Mouse (Mus musculus) lung, postnatal 0 days (tissue): ENCODE data around the gene Syngr1. TPM values are rescaled to one million over a fixed set of nuclear protein-coding genes. Genes with fewer than 3 reads are reported as not detected.

Experiments
- ATAC-seq: fragments of 200-750 bp; cut with Nextera tagmentation; 2 replicates; pipeline ENCODE4 v1.8.0; 2017; ENCODE audit warnings: moderate library complexity
- DNase-seq: peaks from one replicate; pipeline ENCODE4 v3.0.0-alpha.2; 2016; ENCODE audit warnings: low spot score
- H3K27ac ChIP-seq: fragments of 300-500 bp; sonication (generic); 2 replicates; pipeline ENCODE4 v1.5.1; 2014; ENCODE audit warnings: antibody characterized with exemption, mild to moderate bottlenecking, low read length, mixed read lengths
- H3K27me3 ChIP-seq: fragments of 300-500 bp; sonication (generic); replicated peaks from 2 replicates; pipeline ENCODE4 v1.6.1; 2014; ENCODE audit warnings: low read length, mixed read lengths; ENCODE audit not compliant: insufficient read depth
- H3K36me3 ChIP-seq: fragments of 300-500 bp; sonication (generic); 2 replicates; pipeline ENCODE4 v1.6.1; 2014; ENCODE audit warnings: low read length, mixed read lengths; ENCODE audit not compliant: insufficient read depth
- H3K4me1 ChIP-seq: fragments of 300-500 bp; sonication (generic); 2 replicates; pipeline ENCODE4 v1.6.1; 2014; ENCODE audit warnings: antibody characterized with exemption, low read depth, low read length, mixed read lengths; ENCODE audit not compliant: insufficient read depth
- H3K4me2 ChIP-seq: fragments of 300-500 bp; sonication (generic); replicated peaks from 2 replicates; pipeline ENCODE4 v1.6.1; 2014; ENCODE audit warnings: low read depth, mild to moderate bottlenecking, low read length, moderate library complexity, mixed read lengths
- H3K4me3 ChIP-seq: fragments of 300-500 bp; sonication (generic); 2 replicates; pipeline ENCODE4 v1.5.1; 2014; ENCODE audit warnings: low read depth, low read length
- H3K9ac ChIP-seq: fragments of 300-500 bp; sonication (generic); replicated peaks from 2 replicates; pipeline ENCODE4 v1.6.1; 2014; ENCODE audit warnings: low read depth, mild to moderate bottlenecking
- H3K9me3 ChIP-seq: fragments of 300-500 bp; sonication (generic); 2 replicates; pipeline ENCODE4 v1.6.1; 2016; ENCODE audit warnings: low read length, mixed read lengths
- CTCF ChIP-seq: IDR thresholded peaks from 2 replicates; pipeline ENCODE4 v1.5.1; 2016; ENCODE audit warnings: antibody characterized with exemption, mild to moderate bottlenecking
- EP300 ChIP-seq: IDR thresholded peaks from 2 replicates; pipeline ENCODE4 v1.6.1; 2016; ENCODE audit warnings: antibody characterized with exemption, mild to moderate bottlenecking, control low read depth
- WGBS: fragments of 180-500 bp; shearing (Covaris S2); extraction: QIAGEN DNeasy Blood & Tissue Kit; methylation state at CpG from one replicate; pipeline ENCODE4 v1.1.7; 2014; 5-methylcytosine and 5-hydroxymethylcytosine counted together
- microRNA-seq: library from miRNA; unstranded; fragments of <30 nt; microRNA quantifications from one replicate; pipeline ENCODE4, GENCODE M21; 2016
- polyA plus RNA-seq: library from polyadenylated mRNA; unstranded; fragments of >200 nt; fragmentation: Nextera tagmentation; extraction: Ambion mirVana; gene quantifications from 2 replicates; pipeline ENCODE4 v1.2.1, GENCODE M21; 2015

Gene Syngr1
- polyA plus RNA-seq, 1 experiment from 2014 or later = 34.4 TPM

- no peaks in the 10 kb centered on the region for H3K36me3 ChIP-seq
- H3K4me3 ChIP-seq = no peak overlapping the region
- H3K9me3 ChIP-seq = no peaks in the 10 kb centered on the region
- H3K9ac ChIP-seq = no peak overlapping the region
- ATAC-seq (no peak), DNase-seq (no peak)
- no peak overlapping the region for H3K4me2 ChIP-seq
- H3K27ac ChIP-seq = peak overlapping the region; percentile 91
- H3K4me1 ChIP-seq = peaks cover 3% of the 10 kb centered on the region; the same call in 1 of the 2 replicates
- TF ChIP-seq CTCF (no peak), EP300 (no peak)
- WGBS = 91% methylated on average over 4 of the region's 4 CpGs
- H3K27me3 ChIP-seq = no peaks in the 10 kb centered on the region
Measured at GRCm38 (mm10) chr15:80160726-80161125, 69.6 kb downstream of the Syngr1 start.

DNA sequence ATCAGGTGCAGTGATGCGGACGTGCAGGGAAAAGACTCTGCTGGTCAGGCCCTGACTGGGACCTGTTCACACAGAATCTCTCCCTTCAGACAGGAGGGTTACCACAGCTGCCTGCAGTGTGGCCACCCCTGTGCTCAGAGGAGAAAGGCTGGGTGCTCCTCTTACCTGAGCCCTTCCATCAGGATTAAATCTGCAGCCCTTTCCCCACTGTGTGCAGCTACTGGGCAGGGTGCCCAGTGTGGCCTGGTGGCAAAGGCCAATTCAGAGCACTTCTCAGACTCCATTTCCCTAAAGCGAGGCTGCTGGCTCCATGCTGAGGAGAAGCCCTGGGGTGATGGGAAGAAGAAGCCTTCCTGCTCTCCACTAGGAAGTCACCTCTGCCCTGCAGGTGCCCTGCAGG, 70.1 kb downstream of the Syngr1 start:
- H3K9me3 ChIP-seq = no peaks in the 10 kb centered on the region
- no peak for ATAC-seq
- no peaks in the 10 kb centered on the region for H3K27me3 ChIP-seq
- WGBS = 88% methylated on average over 3 of the region's 3 CpGs
- no peak overlapping the region for H3K4me2 ChIP-seq
- peaks cover 3% of the 10 kb centered on the region; the same call in 1 of the 2 replicates for H3K4me1 ChIP-seq
- H3K36me3 ChIP-seq = no peaks in the 10 kb centered on the region
- peak overlapping the region; percentile 2; the same call in 1 of the 2 replicates for H3K27ac ChIP-seq
- TF ChIP-seq EP300 = no peak
- TF ChIP-seq CTCF = no peak
- DNase-seq = no peak
- H3K9ac ChIP-seq = no peak overlapping the region
- no peak overlapping the region for H3K4me3 ChIP-seq

GRCm38 (mm10) chr15:80162401-80162964, 71.3 kb downstream of the Syngr1 start:
- WGBS = 76% methylated on average over 4 of the region's 4 CpGs
- peaks cover under 1% of the 10 kb centered on the region; the same call in 1 of the 2 replicates for H3K4me1 ChIP-seq
- H3K9ac ChIP-seq = no peak overlapping the region
- H3K9me3 ChIP-seq = no peaks in the 10 kb centered on the region
- no peak overlapping the region for H3K4me2 ChIP-seq
- DNase-seq (no peak), ATAC-seq (no peak)
- no peaks in the 10 kb centered on the region for H3K27me3 ChIP-seq
- TF ChIP-seq EP300 = no peak
- no peak for TF ChIP-seq CTCF
- H3K36me3 ChIP-seq = no peaks in the 10 kb centered on the region
- no peak overlapping the region for H3K4me3 ChIP-seq
- H3K27ac ChIP-seq = no peak overlapping the region

GRCm38 (mm10) chr15:80163274-80163673, 72.1 kb downstream of the Syngr1 start:
- ATAC-seq (no peak), DNase-seq (no peak)
- H3K36me3 ChIP-seq = no peaks in the 10 kb centered on the region
- no peaks in the 10 kb centered on the region for H3K9me3 ChIP-seq
- no peak overlapping the region for H3K4me3 ChIP-seq
- WGBS = 73% methylated on average over 11 of the region's 11 CpGs
- no peaks in the 10 kb centered on the region; the same call in 1 of the 2 replicates for H3K4me1 ChIP-seq
- no peak overlapping the region for H3K4me2 ChIP-seq
- H3K9ac ChIP-seq = no peak overlapping the region
- TF ChIP-seq CTCF (0 out of 2 replicates have a peak, but pooled peaks have one; percentile 4), EP300 (no peak)
- H3K27ac ChIP-seq = no peak overlapping the region
- H3K27me3 ChIP-seq = no peaks in the 10 kb centered on the region

- no peak for ATAC-seq
- H3K27ac ChIP-seq = no peak overlapping the region
- 87% methylated on average over 4 of the region's 4 CpGs for WGBS
- no peak overlapping the region for H3K9ac ChIP-seq
- H3K4me2 ChIP-seq = no peak overlapping the region
- no peaks in the 10 kb centered on the region for H3K27me3 ChIP-seq
- H3K36me3 ChIP-seq = no peaks in the 10 kb centered on the region
- H3K9me3 ChIP-seq = no peaks in the 10 kb centered on the region
- DNase-seq = no peak
- no peak overlapping the region for H3K4me3 ChIP-seq
- TF ChIP-seq CTCF = no peak
- no peak for TF ChIP-seq EP300
- H3K4me1 ChIP-seq = no peaks in the 10 kb centered on the region; the same call in 1 of the 2 replicates
Measured at GRCm38 (mm10) chr15:80163716-80164115, 72.6 kb downstream of the Syngr1 start.

DNA sequence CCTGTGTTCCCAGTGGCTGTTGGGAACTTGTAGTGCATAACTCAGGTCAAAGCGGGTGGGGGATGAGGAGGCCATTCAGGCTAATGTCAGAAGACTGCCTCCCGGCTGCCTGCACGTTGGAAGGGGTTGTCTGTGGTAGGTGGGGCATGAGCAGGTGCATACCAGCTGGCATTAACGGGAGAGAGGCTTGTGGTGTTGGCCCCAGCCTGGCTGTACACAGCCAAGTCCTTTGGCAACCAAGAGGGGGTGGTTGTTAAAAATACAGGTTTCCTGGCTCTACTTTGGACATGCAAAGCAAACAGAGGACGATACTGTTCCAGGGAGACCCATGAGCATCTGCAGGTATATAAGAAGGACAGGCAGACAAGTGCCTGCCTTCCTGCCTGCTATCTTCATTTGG, 74.3 kb downstream of the Syngr1 start:
- H3K27ac ChIP-seq = no peak overlapping the region
- no peaks in the 10 kb centered on the region for H3K4me1 ChIP-seq
- ATAC-seq (no peak), DNase-seq (no peak)
- H3K36me3 ChIP-seq = no peaks in the 10 kb centered on the region
- H3K9ac ChIP-seq = no peak overlapping the region
- H3K4me3 ChIP-seq = no peak overlapping the region
- TF ChIP-seq CTCF = no peak
- no peak for TF ChIP-seq EP300
- H3K27me3 ChIP-seq = no peaks in the 10 kb centered on the region
- H3K9me3 ChIP-seq = no peaks in the 10 kb centered on the region
- WGBS = 45% methylated on average over 5 of the region's 5 CpGs
- no peak overlapping the region for H3K4me2 ChIP-seq

Small RNA genes within 50 kb of the gene (microRNA-seq; reads per million reads assigned to microRNA genes)
- gene Snord43 = 35.5 reads per million, percentile 37 among the genes with 10 or more reads in this experiment

Other genes with a start within 250 kb of the Syngr1 start
- gene Apobec3, start 199.7 kb upstream of the Syngr1 start, polyA plus RNA-seq = 24.8 and 29.5 TPM in 2 replicates
- 4.1 and 4.5 TPM in 2 replicates for gene Cbx7, start 120.2 kb upstream of the Syngr1 start, polyA plus RNA-seq
- gene Pdgfb, start 76.4 kb upstream of the Syngr1 start, polyA plus RNA-seq = 10.5 and 14.2 TPM in 2 replicates
- gene Rpl3, start 534 bp downstream of the Syngr1 start, polyA plus RNA-seq = 554 and 577 TPM in 2 replicates
- 18.1 and 19.1 TPM in 2 replicates for gene Tab1, start 41.8 kb downstream of the Syngr1 start, polyA plus RNA-seq
- 3.0 and 3.9 TPM in 2 replicates for gene Mgat3, start 82.4 kb downstream of the Syngr1 start, polyA plus RNA-seq
- 13.2 and 13.7 TPM in 2 replicates for gene Mief1, start 142.7 kb downstream of the Syngr1 start, polyA plus RNA-seq
- gene AC140267.1, start 144.5 kb downstream of the Syngr1 start, polyA plus RNA-seq = not detected in 2 replicates
- 113 and 115 TPM in 2 replicates for gene Atf4, start 163.8 kb downstream of the Syngr1 start, polyA plus RNA-seq
- 34.7 and 36.1 TPM in 2 replicates for gene Rps19bp1, start 173.0 kb downstream of the Syngr1 start, polyA plus RNA-seq
- not detected in 2 replicates for gene Cacna1i, start 195.9 kb downstream of the Syngr1 start, polyA plus RNA-seq